Mouse (Mus musculus) common myeloid progenitor, adult 5-6 weeks (primary cell): ENCODE results near the gene OR5BS1P. TPM values are rescaled to one million over a fixed set of nuclear protein-coding genes. Genes with fewer than 3 reads are reported as not detected.

ENCODE experiments used
- total RNA-seq: library from RNA; stranded (forward); fragments of 200-1000, 187-1606 nt; gene quantifications from 2 replicates; pipeline ENCODE4 v1.2.3, GENCODE M21; 2017

Gene OR5BS1P
- total RNA-seq, 1 experiment from 2014 or later = not detected

Other genes starting within 250 kb of the OR5BS1P start
- gene Gm44579, start 248.9 kb upstream of the OR5BS1P start, total RNA-seq = not detected in 2 replicates
- not detected in 2 replicates for gene Olfr287, start 248.8 kb upstream of the OR5BS1P start, total RNA-seq
- not detected in 2 replicates for gene Olfr286, start 235.4 kb upstream of the OR5BS1P start, total RNA-seq
- not detected in 2 replicates for gene H1fnt, start 212.6 kb upstream of the OR5BS1P start, total RNA-seq
- gene Zfp641, start 173.7 kb upstream of the OR5BS1P start, total RNA-seq = not detected in 2 replicates
- not detected in 2 replicates for gene Olfr285, start 152.5 kb upstream of the OR5BS1P start, total RNA-seq
- not detected in 2 replicates for gene Olfr284, start 128.9 kb upstream of the OR5BS1P start, total RNA-seq
- gene Olfr283, start 89.0 kb upstream of the OR5BS1P start, total RNA-seq = not detected in 2 replicates
- not detected in 2 replicates for gene Olfr282, start 38.7 kb upstream of the OR5BS1P start, total RNA-seq
- gene Olfr281, start 17.3 kb upstream of the OR5BS1P start, total RNA-seq = not detected in 2 replicates
- gene Lalba, start 12.8 kb downstream of the OR5BS1P start, total RNA-seq = not detected in 2 replicates
- gene Olfr279, start 22.5 kb downstream of the OR5BS1P start, total RNA-seq = not detected in 2 replicates
- 57.1 and 63.0 TPM in 2 replicates for gene Kansl2, start 64.4 kb downstream of the OR5BS1P start, total RNA-seq
- gene Ccnt1, start 101.0 kb downstream of the OR5BS1P start, total RNA-seq = 52.6 and 74.4 TPM in 2 replicates
- not detected in 2 replicates for gene 4930415O20Rik, start 101.1 kb downstream of the OR5BS1P start, total RNA-seq
- 23.4 and 32.4 TPM in 2 replicates for gene Adcy6, start 140.2 kb downstream of the OR5BS1P start, total RNA-seq
- not detected in 2 replicates for gene Cacnb3, start 160.9 kb downstream of the OR5BS1P start, total RNA-seq
- 84.4 and 114 TPM in 2 replicates for gene Ddx23, start 193.0 kb downstream of the OR5BS1P start, total RNA-seq
- gene Rnd1, start 207.6 kb downstream of the OR5BS1P start, total RNA-seq = 0.23 TPM in 1 of 2 replicates, not detected in the other
- not detected in 2 replicates for gene Ccdc65, start 238.3 kb downstream of the OR5BS1P start, total RNA-seq